Comparison of ENCODE assay signal across 8 mouse cellular contexts in the genomic region with DNA sequence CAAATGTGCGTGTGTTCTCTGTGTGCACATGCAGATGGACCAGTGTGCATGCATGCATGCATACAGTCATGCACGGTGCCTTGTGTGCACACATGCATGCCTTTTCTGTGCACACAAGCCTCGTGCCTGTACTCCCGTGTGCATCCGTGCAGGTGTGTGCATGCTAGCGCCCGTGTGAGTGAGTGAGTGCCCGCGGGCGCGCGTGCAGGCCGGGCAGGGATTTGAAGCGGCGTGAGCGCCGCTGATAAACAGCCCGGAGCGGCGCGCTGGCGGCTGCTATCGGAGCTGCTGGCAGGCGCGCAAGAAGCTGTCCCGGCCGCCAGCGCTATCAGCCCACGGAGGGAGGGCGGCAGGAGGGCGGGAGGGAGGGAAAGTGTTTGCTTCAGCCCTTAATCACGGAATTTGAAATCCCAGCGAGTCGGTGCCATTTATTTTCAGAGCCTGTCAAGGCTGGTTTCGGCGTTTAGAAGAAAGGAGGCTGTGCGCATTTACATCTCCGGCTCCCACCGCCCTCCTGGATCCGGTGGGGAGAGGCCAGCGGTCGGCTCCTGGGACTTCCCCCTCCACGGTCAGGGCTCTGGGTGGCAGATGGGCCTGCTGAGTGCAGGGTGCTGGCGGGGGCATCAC.
A peak's percentile ranks its signal among the peaks of the same experiment; 100 is the strongest.
DNase-seq lines count a peak whose midpoint lies in the region; ATAC-seq and TF ChIP-seq lines count a peak whose summit lies in the region.

No protein-coding gene starts in this region.

- no peaks in the 10 kb centered on the region for H3K27me3 ChIP-seq in ES-Bruce4 (ENCODE audit: control insufficient read depth, insufficient read depth, low read length, poor library complexity, severe bottlenecking)
- H3K27me3 ChIP-seq in forebrain, embryonic 14.5 days (replicated peaks; ENCODE audit: control insufficient read depth, insufficient read depth, low read length), result no peaks in the 10 kb centered on the region
- H3K27me3 ChIP-seq in lung, embryonic 14.5 days (ENCODE audit: insufficient read depth, low read length), result no peaks in the 10 kb centered on the region

- H3K4me2 ChIP-seq in forebrain, embryonic 14.5 days (ENCODE audit: low read length), result peak overlapping the region; percentile 54
- peak overlapping the region; percentile 72 for H3K4me2 ChIP-seq in lung, embryonic 14.5 days

- H3K9ac ChIP-seq in ES-Bruce4 (ENCODE audit: low read depth, poor library complexity, severe bottlenecking), result no peak overlapping the region
- H3K9ac ChIP-seq in forebrain, embryonic 14.5 days (ENCODE audit: low read length), result peak overlapping the region; percentile 65
- H3K9ac ChIP-seq in lung, embryonic 14.5 days, result peak overlapping the region; percentile 48

- TF ChIP-seq CTCF in ES-Bruce4 (IDR thresholded peaks at IDR 0.05; ENCODE audit: low read depth, low read length), result no peak
- TF ChIP-seq CTCF in lung, embryonic 14.5 days (IDR thresholded peaks at IDR 0.05; ENCODE audit: low read depth), result no peak

- peak overlapping the region; percentile 29 for H3K4me3 ChIP-seq in ES-Bruce4 (ENCODE audit: low read depth, low read length)
- H3K4me3 ChIP-seq in forebrain, embryonic 14.5 days (ENCODE audit: low read depth, low read length), result peak overlapping the region; percentile 27
- peak overlapping the region; percentile 29 for H3K4me3 ChIP-seq in lung, embryonic 14.5 days (ENCODE audit: low read depth, low read length)

- TF ChIP-seq POLR2A in ES-Bruce4 (IDR thresholded peaks at IDR 0.05; ENCODE audit: insufficient read depth, low read length), result no peak

- peaks cover 2% of the 10 kb centered on the region for H3K4me1 ChIP-seq in ES-Bruce4 (ENCODE audit: control insufficient read depth, insufficient read depth, low read length)
- H3K4me1 ChIP-seq in forebrain, embryonic 14.5 days (ENCODE audit: control insufficient read depth, insufficient read depth, low read length), result peaks cover 23% of the 10 kb centered on the region
- peaks cover 25% of the 10 kb centered on the region for H3K4me1 ChIP-seq in lung, embryonic 14.5 days (ENCODE audit: insufficient read depth)

- TF ChIP-seq EP300 in ES-Bruce4 (IDR thresholded peaks at IDR 0.05; ENCODE audit: insufficient read depth, low read depth, low read length), result no peak

- under 1% methylated on average over 44 of the region's 44 CpGs for WGBS in forebrain, embryonic 14.5 days
- WGBS in lung, embryonic 14.5 days, result under 1% methylated on average over 44 of the region's 44 CpGs

- peak; percentile 88 for DNase-seq in forebrain, embryonic 14.5 days (ENCODE audit: low spot score)
- DNase-seq in layer of hippocampus, adult 9-11 months, result peak; percentile 83
- peak; percentile 92 for DNase-seq in lung, embryonic 14.5 days
- DNase-seq in ovary, postnatal 36 days (ENCODE audit: low spot score), result peak; percentile 83

- no peaks in the 10 kb centered on the region for H3K36me3 ChIP-seq in ES-Bruce4 (ENCODE audit: control insufficient read depth, insufficient read depth, low read length, poor library complexity, severe bottlenecking)
- H3K36me3 ChIP-seq in forebrain, embryonic 14.5 days (ENCODE audit: control insufficient read depth, insufficient read depth, low read length), result no peaks in the 10 kb centered on the region
- H3K36me3 ChIP-seq in lung, embryonic 14.5 days (ENCODE audit: insufficient read depth), result no peaks in the 10 kb centered on the region

- peak; percentile 40; the same call in 1 of the 2 replicates for ATAC-seq in cerebellum, adult (ENCODE audit: insufficient number of reproducible peaks, low FRiP score, low TSS enrichment)
- peak; percentile 87 for ATAC-seq in forebrain, embryonic 14.5 days
- peak; percentile 40 to 42; a peak in 2 of 4 replicates for ATAC-seq in hematopoietic stem cell, adult 5-6 weeks (replicated peaks in 1 of 2; ENCODE audit: insufficient read depth in 1 of 2, low FRiP score in 2 of 2, low TSS enrichment in 1 of 2, low read depth in 1 of 2, poor library complexity in 2 of 2, severe bottlenecking in 2 of 2)
- peak; percentile 79 for ATAC-seq in lung, embryonic 14.5 days (ENCODE audit: insufficient read depth)
- ATAC-seq in inflammation-experienced regulatory T-cells, adult 6 months, result no peak

- H3K9me3 ChIP-seq in ES-Bruce4 (replicated peaks; ENCODE audit: control insufficient read depth, insufficient read depth, low read length, poor library complexity, severe bottlenecking), result 0 out of 2 replicates have a peak, but pooled peaks cover 2% of the 10 kb centered on the region
- peaks cover 10% of the 10 kb centered on the region for H3K9me3 ChIP-seq in forebrain, embryonic 14.5 days (replicated peaks; ENCODE audit: control insufficient read depth, low read length)
- H3K9me3 ChIP-seq in lung, embryonic 14.5 days (ENCODE audit: low read depth, low read length), result no peaks in the 10 kb centered on the region; the same call in 1 of the 2 replicates

- H3K27ac ChIP-seq in ES-Bruce4 (ENCODE audit: insufficient read depth, low read length), result no peak overlapping the region
- H3K27ac ChIP-seq in forebrain, embryonic 14.5 days (ENCODE audit: low read depth, low read length), result peak overlapping the region; percentile 95
- peak overlapping the region; percentile 97 for H3K27ac ChIP-seq in lung, embryonic 14.5 days (ENCODE audit: low read depth)
